Mouse (Mus musculus): ENCODE data around the gene Gad1. TPM values are rescaled to one million over a fixed set of nuclear protein-coding genes. Genes with fewer than 3 reads are reported as not detected.

Gene Gad1
- polyA plus RNA-seq, 1 experiment from 2014 or later: not detected

DNA sequence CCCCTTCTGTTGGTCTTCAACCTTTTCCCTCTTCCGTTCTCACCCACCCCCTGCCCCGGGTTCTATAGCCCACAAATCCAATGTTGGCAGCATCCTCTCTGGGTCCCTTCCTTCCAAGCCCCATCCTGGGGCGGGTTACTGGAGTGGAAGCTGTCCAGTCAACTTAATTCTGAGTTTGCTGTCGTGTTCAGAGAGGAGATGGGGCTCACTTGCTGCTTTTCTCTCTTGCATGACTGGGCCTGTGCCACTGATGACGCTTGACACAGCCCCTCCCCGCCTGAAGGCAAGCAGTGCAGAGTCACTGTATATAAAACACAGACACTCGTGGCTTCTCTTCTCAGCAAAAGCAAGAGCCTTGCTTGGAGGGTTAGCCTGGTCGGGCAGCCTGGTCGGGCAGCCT, 19.4 kb downstream of the Gad1 start:
- Histone ChIP-seq H3K36me3 (ENCODE audit: inconsistent target) (no peaks in the 10 kb centered on the region), H3K79me2 (ENCODE audit: inconsistent target) (no peaks in the 10 kb centered on the region), H3K4me3 (ENCODE audit: inconsistent target) (no peak overlapping the region), H3K27ac (no peak overlapping the region)
- WGBS (ENCODE audit: missing documents): 61% methylated on average over 9 of the region's 9 CpGs

DNA sequence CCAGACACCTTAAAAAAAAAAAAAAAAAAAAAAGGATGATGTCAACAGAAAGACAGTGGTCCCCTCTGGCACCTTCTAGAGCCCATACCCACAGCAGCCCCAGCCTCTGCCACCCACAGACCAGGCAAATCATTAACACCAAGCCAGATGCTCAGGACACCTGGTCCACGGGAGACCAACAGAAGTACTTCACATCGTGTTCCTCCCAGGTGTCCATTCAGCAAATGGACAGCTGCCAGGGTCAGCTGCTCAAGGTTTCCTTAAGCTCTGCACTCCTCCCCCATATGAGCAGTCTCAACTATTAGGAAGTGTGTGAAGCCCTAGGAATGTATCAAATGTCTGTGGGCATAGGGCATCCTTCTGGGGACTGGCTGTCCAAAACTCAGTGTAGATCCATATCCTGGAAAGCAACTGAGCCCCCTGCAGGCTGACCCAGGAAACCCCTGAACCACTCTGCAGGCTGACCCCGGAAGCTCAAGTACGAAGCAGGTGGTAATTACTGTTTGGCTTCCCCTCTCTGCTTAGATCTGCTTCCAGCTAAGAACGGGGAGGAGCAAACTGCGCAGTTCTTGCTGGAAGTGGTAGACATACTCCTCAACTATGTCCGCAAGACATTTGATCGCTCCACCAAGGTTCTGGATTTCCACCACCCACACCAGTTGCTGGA, 20.8 kb downstream of the Gad1 start:
- no peak overlapping the region for H3K27ac ChIP-seq
- no peaks in the 10 kb centered on the region for H3K36me3 ChIP-seq (ENCODE audit: inconsistent target)
- H3K79me2 ChIP-seq (ENCODE audit: inconsistent target): no peaks in the 10 kb centered on the region
- no peak overlapping the region for H3K4me3 ChIP-seq (ENCODE audit: inconsistent target)
- 82% methylated on average over 8 of the region's 8 CpGs for WGBS (ENCODE audit: missing documents)

GRCm38 (mm10) chr2:70588200-70588599, 35.3 kb downstream of the Gad1 start:
- Histone ChIP-seq H3K79me2 (ENCODE audit: inconsistent target) (no peaks in the 10 kb centered on the region), H3K4me3 (ENCODE audit: inconsistent target) (no peak overlapping the region), H3K36me3 (ENCODE audit: inconsistent target) (no peaks in the 10 kb centered on the region), H3K27ac (no peak overlapping the region)
- WGBS (ENCODE audit: missing documents): 88% methylated on average over 6 of the region's 6 CpGs

DNA sequence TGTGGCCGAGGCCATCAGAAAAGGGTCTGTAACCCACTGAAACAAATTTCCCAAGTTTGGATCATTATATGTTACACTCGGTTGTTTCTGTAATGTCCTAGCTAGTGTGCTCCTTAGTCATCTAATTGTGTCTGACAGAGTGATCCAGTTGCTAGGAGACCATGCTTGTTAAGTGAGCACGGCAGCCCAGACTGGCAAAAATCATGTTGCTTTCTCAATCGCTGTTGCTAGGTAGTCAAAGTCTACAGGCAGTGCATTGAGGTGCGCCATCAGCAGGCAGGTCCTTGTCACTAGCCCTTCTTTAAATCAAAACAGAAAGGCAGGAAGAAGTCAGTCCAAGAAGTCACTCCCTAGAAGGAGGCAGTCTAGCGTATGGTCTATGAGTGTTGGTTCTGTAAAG, 39.6 kb downstream of the Gad1 start:
- Histone ChIP-seq H3K36me3 (ENCODE audit: inconsistent target) (no peaks in the 10 kb centered on the region), H3K79me2 (ENCODE audit: inconsistent target) (no peaks in the 10 kb centered on the region), H3K4me3 (ENCODE audit: inconsistent target) (no peak overlapping the region), H3K27ac (no peak overlapping the region)
- WGBS (ENCODE audit: missing documents): 89% methylated on average over 6 of the region's 6 CpGs

GRCm38 (mm10) chr2:70593670-70594069, 40.8 kb downstream of the Gad1 start:
- Histone ChIP-seq H3K27ac (no peak overlapping the region), H3K36me3 (ENCODE audit: inconsistent target) (no peaks in the 10 kb centered on the region), H3K4me3 (ENCODE audit: inconsistent target) (no peak overlapping the region), H3K79me2 (ENCODE audit: inconsistent target) (no peaks in the 10 kb centered on the region)
- 87% methylated on average over 5 of the region's 5 CpGs for WGBS (ENCODE audit: missing documents)

GRCm38 (mm10) chr2:70595896-70596295, 43.0 kb downstream of the Gad1 start:
- Histone ChIP-seq H3K36me3 (ENCODE audit: inconsistent target) (no peaks in the 10 kb centered on the region), H3K4me3 (ENCODE audit: inconsistent target) (no peak overlapping the region), H3K27ac (no peak overlapping the region), H3K79me2 (ENCODE audit: inconsistent target) (no peaks in the 10 kb centered on the region)
- WGBS (ENCODE audit: missing documents): 94% methylated on average over 2 of the region's 2 CpGs

DNA sequence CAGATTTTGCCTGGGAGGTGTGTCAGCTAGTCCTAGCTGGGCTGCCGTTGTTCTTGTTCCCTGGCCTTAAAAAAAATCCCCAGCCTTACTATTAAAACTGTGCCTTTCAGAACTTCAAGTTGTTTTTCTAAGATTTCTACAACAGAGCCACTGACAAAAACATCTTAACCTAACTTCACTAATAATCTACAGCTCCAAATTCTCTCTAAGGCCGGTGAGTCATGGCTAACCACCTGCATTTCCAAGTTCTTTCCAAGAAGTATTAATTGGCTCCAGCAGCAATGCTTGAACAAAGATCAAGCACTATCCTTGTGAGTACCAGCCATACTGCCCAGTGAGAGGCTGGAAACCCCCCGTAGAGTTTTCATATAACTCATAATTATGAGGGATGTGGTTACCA, 56.9 kb downstream of the Gad1 start:
- 88% methylated on average over 3 of the region's 3 CpGs for WGBS (ENCODE audit: missing documents)
- Histone ChIP-seq H3K36me3 (ENCODE audit: inconsistent target) (no peaks in the 10 kb centered on the region), H3K79me2 (ENCODE audit: inconsistent target) (no peaks in the 10 kb centered on the region), H3K27ac (no peak overlapping the region), H3K4me3 (ENCODE audit: inconsistent target) (no peak overlapping the region)

DNA sequence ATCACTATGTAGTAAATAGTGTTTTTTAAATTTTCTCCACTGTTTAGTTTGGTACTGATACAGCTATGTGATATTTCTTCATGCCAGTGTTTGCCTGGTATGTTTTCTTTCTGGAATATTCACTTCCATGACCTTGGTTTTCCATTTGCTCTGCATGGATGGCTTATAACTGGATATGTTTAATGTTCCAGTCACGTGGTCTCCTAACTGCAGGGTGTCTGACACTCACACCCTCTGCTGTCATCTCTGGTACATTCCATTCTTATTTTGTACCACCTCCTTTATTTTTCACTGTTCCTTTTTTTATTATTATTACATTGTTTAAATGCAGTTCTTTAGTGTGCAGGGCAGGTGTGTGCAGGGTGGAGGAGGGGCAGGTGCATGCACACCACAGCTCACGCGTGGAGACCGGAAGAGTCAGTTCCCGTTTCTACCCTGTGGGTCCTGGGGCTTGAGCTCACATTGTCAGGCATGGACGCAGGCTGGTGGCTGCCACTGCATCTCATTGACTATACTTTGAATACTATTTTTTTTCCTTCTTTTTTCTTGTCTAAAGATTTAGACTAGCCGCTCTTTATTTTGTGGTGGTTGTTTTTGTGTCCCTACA, 62.0 kb downstream of the Gad1 start:
- Histone ChIP-seq H3K36me3 (ENCODE audit: inconsistent target) (no peaks in the 10 kb centered on the region), H3K27ac (no peak overlapping the region), H3K4me3 (ENCODE audit: inconsistent target) (no peak overlapping the region), H3K79me2 (ENCODE audit: inconsistent target) (no peaks in the 10 kb centered on the region)
- 22% methylated on average over 7 of the region's 7 CpGs for WGBS (ENCODE audit: missing documents)

DNA sequence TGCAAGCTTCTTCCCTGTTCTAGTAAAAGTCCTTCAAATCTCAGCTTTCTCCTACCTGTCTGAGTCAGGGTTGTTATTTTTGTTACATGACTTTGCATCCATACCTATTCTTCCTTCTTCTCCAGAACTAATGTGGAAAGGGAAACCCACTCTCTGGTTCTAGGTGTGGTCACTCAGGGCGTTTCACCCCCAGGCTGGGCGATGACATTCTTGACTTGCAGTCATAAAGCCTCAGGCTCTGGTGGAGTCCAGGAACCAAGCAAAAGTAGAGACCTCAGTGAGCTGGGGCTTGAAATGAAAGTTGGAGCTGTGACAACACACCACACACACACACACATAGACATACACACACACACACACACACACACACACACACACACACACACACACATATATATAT, 63.2 kb downstream of the Gad1 start:
- H3K36me3 ChIP-seq (ENCODE audit: inconsistent target): no peaks in the 10 kb centered on the region
- no peaks in the 10 kb centered on the region for H3K79me2 ChIP-seq (ENCODE audit: inconsistent target)
- H3K27ac ChIP-seq: no peak overlapping the region
- 63% methylated on average over 2 of the region's 2 CpGs for WGBS (ENCODE audit: missing documents)
- H3K4me3 ChIP-seq (ENCODE audit: inconsistent target): no peak overlapping the region

- Histone ChIP-seq H3K36me3 (ENCODE audit: inconsistent target) (no peaks in the 10 kb centered on the region), H3K79me2 (ENCODE audit: inconsistent target) (no peaks in the 10 kb centered on the region), H3K27ac (no peak overlapping the region), H3K4me3 (ENCODE audit: inconsistent target) (no peak overlapping the region)
- 84% methylated on average over 3 of the region's 3 CpGs for WGBS (ENCODE audit: missing documents)
Measured at GRCm38 (mm10) chr2:70616617-70617016, 63.7 kb downstream of the Gad1 start.

DNA sequence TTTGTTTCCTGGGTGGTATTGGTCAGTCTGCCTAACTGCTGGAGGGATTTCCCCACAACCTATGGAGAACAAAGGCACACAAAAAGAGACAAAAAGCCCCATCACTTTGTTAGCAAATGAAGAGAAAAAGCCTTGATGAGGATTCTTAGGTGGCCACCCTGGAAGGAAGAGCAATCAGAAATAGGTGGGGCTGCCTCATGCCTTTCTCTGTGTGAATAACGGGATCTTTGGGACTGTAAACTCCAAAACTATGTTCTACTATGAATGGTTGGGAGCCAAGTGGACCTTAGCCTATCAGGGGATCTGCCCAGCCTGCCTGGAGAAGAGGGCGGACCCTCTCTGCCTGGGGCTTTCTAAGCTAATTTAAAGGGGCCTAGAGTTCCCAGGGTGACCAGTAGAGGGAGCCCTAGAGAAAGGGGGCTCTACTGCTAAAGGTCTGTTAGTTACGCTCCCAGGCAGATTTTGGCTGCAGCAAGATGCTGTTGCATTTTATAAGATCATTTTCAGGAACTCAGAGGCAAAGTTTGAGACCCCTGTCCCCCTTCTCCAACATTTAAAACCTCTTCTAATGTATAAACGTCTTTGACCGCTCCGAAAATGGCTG, 66.5 kb downstream of the Gad1 start:
- H3K27ac ChIP-seq: no peak overlapping the region
- H3K36me3 ChIP-seq (ENCODE audit: inconsistent target): no peaks in the 10 kb centered on the region
- 93% methylated on average over 6 of the region's 6 CpGs for WGBS (ENCODE audit: missing documents)
- H3K4me3 ChIP-seq (ENCODE audit: inconsistent target): no peak overlapping the region
- H3K79me2 ChIP-seq (ENCODE audit: inconsistent target): no peaks in the 10 kb centered on the region

GRCm38 (mm10) chr2:70620225-70620624, 67.4 kb downstream of the Gad1 start:
- Histone ChIP-seq H3K4me3 (ENCODE audit: inconsistent target) (no peak overlapping the region), H3K36me3 (ENCODE audit: inconsistent target) (no peaks in the 10 kb centered on the region), H3K79me2 (ENCODE audit: inconsistent target) (no peaks in the 10 kb centered on the region), H3K27ac (no peak overlapping the region)
- 45% methylated on average over 6 of the region's 6 CpGs for WGBS (ENCODE audit: missing documents)

- 19% methylated on average over 4 of the region's 4 CpGs for WGBS (ENCODE audit: missing documents)
- Histone ChIP-seq H3K36me3 (ENCODE audit: inconsistent target) (no peaks in the 10 kb centered on the region), H3K79me2 (ENCODE audit: inconsistent target) (no peaks in the 10 kb centered on the region), H3K4me3 (ENCODE audit: inconsistent target) (no peak overlapping the region), H3K27ac (no peak overlapping the region)
Measured at GRCm38 (mm10) chr2:70622244-70622643, 69.4 kb downstream of the Gad1 start.

GRCm38 (mm10) chr2:70625761-70626160, 72.9 kb downstream of the Gad1 start:
- WGBS (ENCODE audit: missing documents): 40% methylated on average over 7 of the region's 7 CpGs
- H3K4me3 ChIP-seq (ENCODE audit: inconsistent target): no peak overlapping the region

DNA sequence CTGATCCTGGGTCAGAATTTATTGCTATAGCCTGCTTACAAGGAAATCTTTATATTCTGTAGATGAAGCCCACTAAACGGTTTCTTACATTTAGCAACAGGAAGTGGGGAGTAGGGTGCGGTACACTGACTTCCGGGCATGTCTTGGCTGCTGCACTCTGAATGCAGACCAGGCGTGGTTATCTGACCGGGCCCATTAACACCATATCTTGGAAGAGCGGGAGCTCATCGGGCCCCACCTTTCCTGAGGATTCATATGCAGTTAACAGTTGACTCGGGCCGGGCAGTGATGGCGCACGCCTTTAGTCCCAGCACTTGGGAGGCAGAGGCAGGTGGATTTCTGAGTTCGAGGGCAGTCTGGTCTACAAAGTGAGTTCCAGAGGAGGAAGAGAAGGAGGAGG, 75.5 kb downstream of the Gad1 start:
- no peak overlapping the region for H3K4me3 ChIP-seq (ENCODE audit: inconsistent target)
- no peaks in the 10 kb centered on the region for H3K79me2 ChIP-seq (ENCODE audit: inconsistent target)
- no peak overlapping the region for H3K27ac ChIP-seq
- no peaks in the 10 kb centered on the region for H3K36me3 ChIP-seq (ENCODE audit: inconsistent target)
- WGBS (ENCODE audit: missing documents): 37% methylated on average over 12 of the region's 12 CpGs

More at GRCm38 (mm10) chr2:70625761-70626160, 72.9 kb downstream of the Gad1 start:
- no peak overlapping the region for H3K27ac ChIP-seq
- H3K36me3 ChIP-seq (ENCODE audit: inconsistent target): no peaks in the 10 kb centered on the region
- no peaks in the 10 kb centered on the region for H3K79me2 ChIP-seq (ENCODE audit: inconsistent target)
